Mouse (Mus musculus) spleen, postnatal 4 days (tissue): Measurements from ENCODE around the gene Wdr54.
"Not testable (repeated sequence)": the region's sequence is repeated elsewhere in the genome, so short reads cannot be mapped to it uniquely, and the experiment has no call there.

ENCODE experiments used
- DNase-seq, 2 experiments: peaks; one replicate each; pipeline ENCODE4 v3.0.0; 2022; ENCODE audit warnings: low spot score in 2 of 2

The Wdr54 gene

DNA sequence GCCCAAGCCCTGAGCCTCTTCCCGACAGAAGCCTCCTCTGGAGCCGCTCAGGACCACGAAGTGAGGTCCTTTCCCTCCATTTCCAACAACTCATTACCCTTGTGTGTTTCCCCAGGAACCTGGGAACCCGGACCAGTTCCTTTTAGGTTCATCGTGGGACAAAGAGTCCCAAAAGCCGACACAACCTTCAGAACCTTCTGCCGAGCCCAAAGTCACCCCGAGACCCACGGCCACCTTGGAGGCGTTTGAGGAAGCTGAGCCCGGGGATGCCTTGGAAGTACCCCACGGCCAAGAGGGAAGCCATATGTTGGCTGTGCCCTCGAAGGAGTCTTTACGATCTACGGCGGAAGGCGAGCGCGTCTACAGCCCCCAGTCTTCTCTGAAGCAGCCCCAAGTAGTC, 5.2 kb upstream of the Wdr54 start:
- no peak for DNase-seq

GRCm38 (mm10) chr6:83159456-83159855, 3.3 kb upstream of the Wdr54 start:
- not testable (repeated sequence) for DNase-seq

DNA sequence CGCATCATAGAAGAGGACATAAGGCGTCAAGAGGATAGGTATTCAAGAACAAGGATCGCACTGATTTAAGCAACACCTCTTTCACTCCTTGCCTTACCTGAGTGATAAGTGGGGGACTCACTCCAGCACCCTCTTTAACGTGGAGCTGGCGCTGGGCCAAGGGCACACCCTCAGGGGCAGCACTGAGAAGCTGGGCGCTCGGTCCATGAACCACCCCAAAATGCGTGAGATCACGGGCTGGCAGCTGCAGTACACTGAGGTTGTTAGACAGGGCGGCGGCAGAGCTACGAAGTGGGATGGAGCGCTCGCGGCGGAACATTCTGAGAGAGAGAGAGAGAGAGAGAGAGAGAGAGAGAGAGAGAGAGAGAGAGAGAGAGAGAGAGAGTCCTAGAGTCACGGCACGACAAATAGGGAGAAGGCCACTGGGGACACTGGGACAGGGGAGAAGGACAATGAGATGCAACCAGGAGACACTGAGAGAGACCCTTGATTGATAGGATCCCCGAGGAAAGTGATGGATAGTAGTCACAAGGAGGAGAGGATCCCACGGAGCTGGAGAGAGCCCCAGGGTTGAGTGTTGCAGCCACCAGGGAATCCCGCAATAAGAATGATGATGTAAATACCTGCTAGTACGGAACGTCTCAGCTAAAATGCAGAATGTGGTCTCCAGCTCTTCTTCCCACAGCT, 502 bp downstream of the Wdr54 start:
- DNase-seq, result no peak

- DNase-seq, result no peak
Observed at GRCm38 (mm10) chr6:83153485-83153884, 2.7 kb downstream of the Wdr54 start.

DNA sequence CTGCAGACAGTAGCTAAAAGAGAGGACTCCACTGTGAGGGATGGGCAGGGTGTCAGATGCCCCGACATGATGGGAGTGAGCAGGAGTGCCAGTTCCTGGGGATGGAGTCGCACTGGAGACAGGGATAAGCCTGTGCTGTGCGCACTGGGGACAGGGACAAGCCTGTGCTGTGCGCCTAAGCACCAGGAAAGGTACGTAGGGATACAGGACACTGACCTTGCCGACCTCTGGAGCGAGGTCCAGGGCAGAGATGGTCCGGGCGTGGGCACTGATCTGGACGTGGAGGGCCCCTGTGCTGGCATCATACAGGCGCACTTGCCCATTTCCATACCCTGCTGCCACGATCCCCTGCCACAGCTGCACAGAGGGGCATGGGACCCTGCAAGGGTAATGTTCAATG, 3.2 kb downstream of the Wdr54 start:
- no peak for DNase-seq

DNA sequence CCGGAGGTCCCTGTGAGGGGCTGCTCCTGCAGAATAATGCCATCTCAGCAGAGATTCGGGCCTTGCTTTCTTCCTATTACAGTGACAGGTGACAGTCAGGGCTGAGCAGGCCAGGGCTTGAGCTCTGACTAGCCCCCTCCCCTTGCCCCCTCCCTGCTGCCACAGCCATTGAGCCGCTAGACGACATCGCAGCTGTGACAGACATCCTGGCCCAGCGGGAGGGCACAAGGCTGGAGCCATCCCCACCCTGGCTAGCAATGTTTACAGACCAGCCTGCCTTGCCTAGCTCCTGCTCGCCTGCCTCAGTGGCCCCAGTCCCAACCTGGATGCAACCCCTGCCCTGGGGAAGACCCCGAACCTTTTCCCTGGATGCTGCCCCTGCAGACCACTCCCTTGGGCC, 4.5 kb downstream of the Wdr54 start:
- DNase-seq, result no peak

DNA sequence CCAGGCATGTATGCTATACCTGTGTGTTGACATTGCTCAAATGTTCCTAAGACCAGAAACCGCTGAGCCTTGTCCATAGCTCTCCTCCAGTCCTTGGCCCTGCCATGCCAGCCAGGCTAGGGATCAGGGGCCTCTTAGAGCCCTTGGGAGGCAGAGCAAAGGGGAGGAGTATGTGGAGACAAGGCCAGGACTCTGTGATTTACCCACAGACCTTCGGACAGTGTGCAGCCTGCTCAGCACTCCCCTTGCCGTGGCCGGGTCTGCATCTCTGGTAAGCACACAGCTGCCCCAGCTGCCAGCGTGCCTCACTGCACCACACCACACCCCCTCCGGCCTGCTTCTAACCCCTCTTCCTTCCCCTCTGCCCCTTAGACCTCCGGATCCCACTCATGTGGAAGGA, 8.9 kb downstream of the Wdr54 start:
- DNase-seq, result no peak

DNA sequence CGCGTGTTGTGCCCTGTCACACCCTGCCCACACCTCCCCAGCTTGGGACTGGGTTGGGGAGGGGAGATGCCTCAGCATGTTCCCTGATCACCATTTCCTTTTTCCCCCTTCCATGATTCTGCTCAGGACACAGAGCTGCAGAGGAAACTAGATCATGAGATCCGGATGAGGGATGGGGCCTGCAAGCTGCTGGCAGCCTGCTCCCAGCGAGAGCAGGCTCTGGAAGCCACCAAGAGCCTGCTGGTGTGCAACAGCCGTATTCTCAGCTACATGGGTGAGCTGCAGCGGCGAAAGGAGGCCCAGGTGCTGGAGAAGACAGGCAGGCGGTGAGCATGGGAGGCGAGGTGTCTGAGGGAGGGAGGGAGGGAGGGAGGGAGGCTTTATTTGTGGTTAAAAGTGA, 10.4 kb downstream of the Wdr54 start:
- no peak for DNase-seq

DNA sequence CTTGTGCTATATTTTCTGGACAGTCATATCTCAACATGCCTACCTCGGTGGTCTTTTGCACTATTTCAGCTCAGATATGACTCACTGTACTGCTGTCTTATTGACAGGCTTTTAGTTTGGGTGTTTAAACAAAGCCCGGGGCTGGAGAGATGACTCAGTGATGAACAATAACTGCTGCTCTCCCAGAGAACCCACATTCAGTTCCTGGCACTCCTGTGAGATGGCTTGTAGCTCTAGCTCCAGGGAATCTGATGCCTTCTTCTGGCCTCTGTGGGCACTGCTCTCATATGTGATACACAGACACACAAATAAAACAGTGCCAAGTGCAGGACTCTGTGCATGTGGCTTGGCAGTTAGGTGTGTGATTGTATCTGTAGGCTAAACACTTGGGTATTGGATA, 11.0 kb downstream of the Wdr54 start:
- no peak for DNase-seq

GRCm38 (mm10) chr6:83142886-83143285, 13.3 kb downstream of the Wdr54 start:
- DNase-seq, result no peak

GRCm38 (mm10) chr6:83142211-83142731, 13.9 kb downstream of the Wdr54 start:
- DNase-seq, result no peak

- no peak for DNase-seq
Observed at GRCm38 (mm10) chr6:83141636-83142035, 14.6 kb downstream of the Wdr54 start.

- DNase-seq, result no peak
Observed at GRCm38 (mm10) chr6:83140044-83140443, 16.2 kb downstream of the Wdr54 start.

DNA sequence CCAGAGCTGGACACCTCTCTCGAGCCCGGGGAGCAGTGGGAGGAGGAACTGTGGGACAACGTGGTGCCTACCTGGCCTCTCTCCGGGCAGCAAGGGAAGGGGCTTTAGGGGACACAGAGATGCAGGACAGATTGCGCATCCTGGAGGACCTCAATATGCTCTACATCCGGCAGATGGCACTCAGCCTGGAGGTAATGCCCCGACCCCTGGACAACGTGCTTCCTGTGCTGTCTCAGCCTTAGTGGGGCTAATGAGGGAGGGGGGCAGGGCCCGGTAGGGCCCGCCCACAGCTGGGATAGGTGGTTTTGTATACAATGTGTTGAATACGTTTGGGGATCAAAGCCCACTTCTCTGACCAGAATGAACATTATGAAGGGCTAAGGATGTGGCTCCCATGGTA, 18.1 kb downstream of the Wdr54 start:
- no peak for DNase-seq

DNA sequence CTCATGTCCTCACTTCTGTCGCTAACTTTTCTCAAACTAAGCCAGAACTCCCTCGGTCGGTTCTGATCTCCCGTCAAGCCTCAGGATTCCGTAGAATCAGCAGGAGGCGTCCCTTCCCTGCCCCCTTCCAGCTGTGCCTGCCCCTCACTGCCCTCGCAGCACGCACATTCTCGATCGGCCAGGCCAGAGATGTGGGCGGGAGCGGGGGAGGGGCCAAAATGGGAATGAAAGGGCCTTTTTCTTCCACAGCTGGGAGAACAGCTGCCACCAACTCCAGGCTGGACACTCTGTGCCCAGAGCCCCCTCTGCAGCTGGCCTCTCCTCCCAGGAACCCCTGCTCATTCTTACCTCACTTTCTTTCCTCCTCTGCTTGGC, 18.6 kb downstream of the Wdr54 start:
- DNase-seq, result peak in 1 of 2 experiments; percentile 72

DNA sequence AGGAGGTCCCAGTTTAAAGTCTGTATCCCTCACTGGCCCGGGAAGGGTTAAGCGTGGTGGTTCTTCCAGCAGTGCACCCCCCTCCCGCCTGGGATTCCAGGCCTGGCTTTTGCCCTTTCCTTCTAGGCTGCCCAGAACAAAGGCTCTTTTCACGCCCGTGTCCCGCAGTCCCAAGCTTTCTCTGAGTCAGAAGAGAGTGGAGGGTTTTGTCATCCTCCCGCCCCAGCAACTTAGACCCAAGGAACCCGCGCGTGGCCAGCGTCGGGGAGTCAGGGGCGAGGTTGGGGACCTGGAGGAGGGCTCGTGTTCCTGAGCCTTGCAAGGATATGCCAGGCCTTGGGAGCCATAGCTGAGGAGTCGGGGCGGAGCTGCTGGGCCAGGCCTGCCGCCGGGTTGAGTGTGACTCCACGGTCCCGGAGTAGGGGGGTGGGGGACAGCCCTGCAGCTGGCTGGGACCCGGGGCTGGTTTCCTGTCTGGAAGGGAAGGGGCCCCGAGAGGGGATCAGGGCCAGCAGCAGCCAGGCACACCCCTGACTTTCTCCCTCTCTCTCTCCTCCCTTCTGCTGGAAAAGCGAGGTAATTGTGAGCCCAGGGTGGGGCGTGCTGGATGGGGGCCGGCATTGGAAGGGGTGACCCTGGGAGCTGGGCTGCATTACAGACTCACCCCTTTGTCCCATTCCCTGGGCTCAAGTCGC, 19.2 kb downstream of the Wdr54 start:
- peak in 1 of 2 experiments; percentile 71 for DNase-seq

GRCm38 (mm10) chr6:83136291-83136880, 19.8 kb downstream of the Wdr54 start:
- DNase-seq, result no peak

- peak in 1 of 2 experiments; percentile 68 for DNase-seq
Observed at GRCm38 (mm10) chr6:83135571-83136161, 20.5 kb downstream of the Wdr54 start.

DNA sequence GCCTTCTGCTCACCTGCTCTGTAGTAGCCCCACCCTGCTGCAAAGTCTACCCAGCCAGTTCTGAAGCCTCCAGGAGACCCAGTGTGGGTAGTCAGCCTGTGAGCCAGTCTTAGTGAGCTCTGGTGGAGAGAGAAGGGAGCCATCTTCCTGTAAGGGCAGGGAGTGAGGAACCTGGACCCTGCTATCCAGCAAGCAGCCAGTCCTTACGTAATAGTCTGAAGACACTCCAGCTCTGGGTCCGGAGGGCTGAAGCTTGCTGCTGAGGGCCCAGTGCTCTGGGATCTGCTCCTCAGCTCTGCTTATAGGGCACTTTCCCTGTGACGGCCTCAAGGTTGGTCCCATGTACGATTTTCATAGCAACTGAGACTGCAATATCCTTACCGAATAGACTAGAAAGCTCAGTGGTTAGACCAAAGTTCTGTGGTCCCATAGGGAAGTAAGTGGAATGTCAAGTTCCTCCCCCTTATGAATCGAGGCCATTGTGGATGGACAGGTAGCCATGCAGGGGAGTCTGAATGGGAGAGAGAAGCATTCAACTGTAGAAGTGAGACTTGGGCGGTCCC, 21.2 kb downstream of the Wdr54 start, which contains the start of gene Rtkn:
Gene Rtkn (plus strand): TSS at position 513 of the 563 bp plus-strand sequence.
- DNase-seq, result no peak

GRCm38 (mm10) chr6:83134226-83134625, 22.0 kb downstream of the Wdr54 start:
- no peak for DNase-seq

GRCm38 (mm10) chr6:83132176-83132919, 23.8 kb downstream of the Wdr54 start:
- DNase-seq, result no peak
